23 mouse cellular contexts compared by ENCODE assay signal in genomic region chr12:5261476-5261875, GRCm38 (mm10).
"Had no signal": no experiment of that assay in that cellular context is flagged by ENCODE, and none has a peak within 500 bp of the region (broad histone marks: within the 10 kb centered on the region; RNA-seq: fewer than 3 reads in every experiment).

No protein-coding gene starts in this region.

- DNase-seq: forebrain, postnatal 0 days; gastrocnemius, postnatal 14 days; heart, adult 18-20 months; heart, postnatal 14 days; heart, postnatal 36 days; kidney, adult 11 months; kidney, adult 2 months; kidney, adult 9 months; kidney, postnatal 25 days; kidney, postnatal 4 days; liver had no signal

- ATAC-seq: forebrain, postnatal 0 days; hindbrain, postnatal 0 days; intestine, embryonic 16.5 days had no signal

- H3K27ac ChIP-seq: heart, embryonic 10.5 days; heart, embryonic 15.5 days; hindbrain, embryonic 14.5 days; hindbrain, postnatal 0 days; kidney, embryonic 15.5 days; kidney, postnatal 0 days; layer of hippocampus, adult 2 months; left cerebral cortex, adult 2 months; limb, embryonic 10.5 days had no signal

- H3K27me3 ChIP-seq: heart, embryonic 13.5 days; heart, embryonic 15.5 days; kidney, embryonic 15.5 days; limb, embryonic 12.5 days had no signal

- H3K36me3 ChIP-seq: heart, embryonic 10.5 days; heart, embryonic 13.5 days; heart, embryonic 15.5 days; kidney, embryonic 15.5 days; limb, embryonic 10.5 days; limb, embryonic 12.5 days had no signal

- H3K9me3 ChIP-seq: heart, embryonic 10.5 days; heart, embryonic 13.5 days; heart, embryonic 15.5 days; kidney, embryonic 15.5 days; limb, embryonic 10.5 days; limb, embryonic 12.5 days had no signal

- H3K4me2 ChIP-seq: heart, embryonic 13.5 days; heart, embryonic 15.5 days; hindbrain, embryonic 14.5 days; kidney, embryonic 15.5 days; limb, embryonic 12.5 days had no signal

- H3K4me3 ChIP-seq: heart, embryonic 10.5 days; heart, embryonic 13.5 days; heart, embryonic 15.5 days; kidney, embryonic 15.5 days; layer of hippocampus, adult 2 months; left cerebral cortex, adult 2 months; limb, embryonic 10.5 days; limb, embryonic 12.5 days had no signal

- H3K9ac ChIP-seq: forebrain, postnatal 0 days; heart, embryonic 13.5 days; heart, embryonic 15.5 days; hindbrain, embryonic 14.5 days; kidney, embryonic 15.5 days; limb, embryonic 12.5 days had no signal
